Comparison of ENCODE assay signal across 13 mouse cellular contexts in the genomic region with DNA sequence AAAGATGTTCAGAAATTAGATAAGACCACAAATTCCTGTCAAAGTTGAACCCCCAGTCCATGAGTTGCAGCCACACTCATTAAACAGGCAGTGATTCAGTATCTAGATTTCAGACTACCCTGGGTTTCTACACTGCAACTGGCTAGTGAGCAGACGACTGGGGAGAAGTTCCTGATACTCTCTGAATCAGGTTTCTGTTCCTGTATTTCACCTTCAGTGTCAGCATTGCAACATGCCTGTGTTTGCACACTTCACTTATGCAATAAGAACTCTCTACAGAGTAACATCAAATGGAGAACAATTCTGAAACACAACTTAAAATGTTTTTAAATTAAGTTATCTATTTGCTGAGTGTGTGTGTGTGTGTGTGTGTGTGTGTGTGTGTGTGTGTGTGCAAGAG. TPM values are rescaled to one million over a fixed set of nuclear protein-coding genes. Genes with fewer than 3 reads are reported as not detected.
A peak's percentile ranks its signal among the peaks of the same experiment; 100 is the strongest.
DNase-seq lines count a peak whose midpoint lies in the region; ATAC-seq lines count a peak whose summit lies in the region.
"Had no signal": no experiment of that assay in that cellular context is flagged by ENCODE, and none has a peak within 500 bp of the region (broad histone marks: within the 10 kb centered on the region; RNA-seq: fewer than 3 reads in every experiment).

No protein-coding gene starts in this region.

- peak; percentile 98 for ATAC-seq in granulocyte monocyte progenitor cell, adult 5-6 weeks (replicated peaks; ENCODE audit: poor library complexity, severe bottlenecking)
- ATAC-seq: forebrain, embryonic 13.5 days; intestine, postnatal 0 days had no signal

- peak; percentile 21 for DNase-seq in layer of hippocampus, adult 11-12 months (ENCODE audit: low spot score)
- no peak for DNase-seq in layer of hippocampus, adult 18-20 months (ENCODE audit: low spot score in 2 of 2)
- peak; percentile 5 to 11 for DNase-seq in B cell, adult 2 months
- peak; percentile 45 to 62 for DNase-seq in monocyte, adult 2 months (ENCODE audit: low read depth in 1 of 2, low spot score in 2 of 2)
- DNase-seq in kidney, postnatal 10 days, result no peak
- no peak for DNase-seq in kidney, postnatal 14 days
- no peak for DNase-seq in cerebellum, adult 9-11 months
- DNase-seq: cerebellum, postnatal 10 days; gastrocnemius, postnatal 25 days; thymus, postnatal 36 days had no signal

RNA-seq across cellular contexts. Expression of gene Smn1, which starts 28.0 kb away (rescaled TPM):
- total RNA-seq in layer of hippocampus, adult 18-20 months (2021), result 10 to 100 TPM; 33.6 to 42.6 TPM
- total RNA-seq in granulocyte monocyte progenitor cell, adult 5-6 weeks (2014; fragmentation: Nextera tagmentation), result 101 and 113 TPM in 2 replicates
- total RNA-seq in granulocyte monocyte progenitor cell, adult 5-6 weeks (2017), result 59.7 and 75.1 TPM in 2 replicates

RNA-seq across cellular contexts. Expression of gene Serf1, which starts 44.8 kb away (rescaled TPM):
- 10 to 100 TPM; 11.5 to 14.9 TPM for total RNA-seq in layer of hippocampus, adult 18-20 months (2021)
- 57.7 and 60.1 TPM in 2 replicates for total RNA-seq in granulocyte monocyte progenitor cell, adult 5-6 weeks (2014; fragmentation: Nextera tagmentation)
- 52.3 and 53.4 TPM in 2 replicates for total RNA-seq in granulocyte monocyte progenitor cell, adult 5-6 weeks (2017)

RNA-seq across cellular contexts. Expression of gene Bdp1, which starts 48.8 kb away (rescaled TPM):
- 10 to 100 TPM; 30.5 to 41.7 TPM for total RNA-seq in layer of hippocampus, adult 18-20 months (2021)
- total RNA-seq in granulocyte monocyte progenitor cell, adult 5-6 weeks (2014; fragmentation: Nextera tagmentation), result 37.0 and 38.2 TPM in 2 replicates
- 54.2 and 57.0 TPM in 2 replicates for total RNA-seq in granulocyte monocyte progenitor cell, adult 5-6 weeks (2017)

RNA-seq across cellular contexts. Expression of gene Naip2, which starts 49.2 kb away (rescaled TPM):
- total RNA-seq in layer of hippocampus, adult 18-20 months (2021), result under 1 TPM; 0.48 to 0.59 TPM
- 31.8 and 36.4 TPM in 2 replicates for total RNA-seq in granulocyte monocyte progenitor cell, adult 5-6 weeks (2014; fragmentation: Nextera tagmentation)
- 41.2 and 41.9 TPM in 2 replicates for total RNA-seq in granulocyte monocyte progenitor cell, adult 5-6 weeks (2017)

Comparison
In these comparisons a context has a peak if more than half of its experiments do, and no peak if none do; other contexts are left out.
1. DNase-seq: peak in layer of hippocampus, adult 11-12 months (single experiment), B cell, adult 2 months (2 of 2) and monocyte, adult 2 months (2 of 2); none in layer of hippocampus, adult 18-20 months (0 of 2), kidney, postnatal 10 days (single experiment), kidney, postnatal 14 days (single experiment) and cerebellum, adult 9-11 months (single experiment).